Mouse (Mus musculus) ES-CJ7 (cell line): ENCODE results near the gene Ppp6r2.

Experiments used
- DNase-seq: peaks from one replicate; pipeline ENCODE4 v3.0.0; 2011; ENCODE audit warnings: low read depth, low spot score

Ppp6r2 gene

DNA sequence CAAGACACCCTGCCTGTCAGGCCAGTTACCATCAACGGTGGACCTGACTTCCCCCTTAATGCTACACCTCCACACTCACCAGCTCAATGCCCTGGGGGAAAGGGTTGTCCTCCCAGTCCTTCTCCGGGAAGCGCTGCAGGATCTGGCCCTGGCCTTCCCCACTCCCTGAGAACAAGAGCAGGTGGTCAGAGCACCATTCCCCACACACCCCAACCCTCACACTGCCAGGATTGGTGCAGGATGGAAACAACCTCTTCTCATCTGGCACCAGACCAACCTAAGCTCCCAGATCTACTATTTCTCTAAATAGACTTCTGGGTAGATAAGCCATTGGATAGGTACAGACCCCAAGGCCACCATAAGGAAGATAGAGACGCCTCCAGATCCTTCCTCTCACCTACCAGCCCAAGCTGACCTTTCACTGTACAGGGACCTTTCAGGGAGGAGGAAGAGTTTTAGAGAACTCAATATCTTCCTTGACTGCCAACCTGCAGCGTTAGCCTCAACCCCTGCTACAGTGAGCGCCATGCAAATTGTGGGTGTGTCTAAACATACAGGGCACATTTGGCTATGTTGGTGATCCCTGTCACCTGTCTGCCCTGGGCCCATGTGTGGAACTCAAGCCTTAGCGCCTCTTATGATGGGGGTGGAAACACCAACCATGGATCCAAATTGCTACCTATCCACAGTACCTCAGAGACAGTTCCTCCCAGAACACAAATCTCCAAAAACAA, 97.2 kb downstream of the Ppp6r2 start:
- no peak for DNase-seq

DNA sequence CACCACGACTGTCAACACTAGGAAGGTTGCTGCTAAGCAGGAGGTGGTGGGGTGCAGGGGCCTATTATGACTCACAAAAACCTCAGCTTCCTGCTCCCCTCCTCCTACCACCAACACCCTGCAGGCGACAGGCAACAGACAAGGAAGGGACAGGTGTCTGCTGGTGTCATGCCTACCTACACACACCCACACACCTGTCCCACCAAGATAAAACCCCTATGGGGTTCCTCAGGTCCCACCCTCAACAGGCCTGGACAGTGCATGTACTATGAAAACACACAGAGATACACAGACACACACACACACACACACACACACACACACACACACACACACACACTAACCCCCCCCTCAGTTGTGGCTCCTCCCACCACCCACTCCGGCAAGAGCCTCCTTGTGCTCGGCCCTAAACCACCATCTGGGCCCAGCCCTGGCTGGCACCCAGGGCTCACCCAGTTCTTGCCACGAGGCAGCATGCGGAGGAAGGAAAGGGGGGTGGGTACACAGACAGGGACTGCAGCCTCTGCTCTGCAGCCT, 98.7 kb downstream of the Ppp6r2 start:
- DNase-seq, result no peak

DNA sequence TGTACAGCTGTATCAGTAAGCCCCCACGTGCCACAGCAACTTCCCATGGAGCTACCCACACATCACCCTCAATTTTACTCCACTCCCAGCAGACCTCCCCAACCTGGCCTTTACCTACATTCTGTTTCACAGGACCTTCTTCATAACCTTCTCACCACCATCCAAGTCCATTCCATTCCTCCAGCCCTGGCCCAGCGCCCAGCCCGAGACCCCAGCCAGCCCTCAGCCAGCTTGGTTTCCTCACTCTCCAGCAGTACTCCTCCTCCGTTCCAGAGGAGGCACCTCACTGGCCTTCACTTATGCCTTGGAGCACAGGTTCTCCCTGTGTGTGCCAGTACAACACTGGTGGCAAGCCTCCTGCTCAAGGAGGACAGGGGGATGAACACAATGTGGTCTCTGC, 102.0 kb downstream of the Ppp6r2 start:
- no peak for DNase-seq

DNA sequence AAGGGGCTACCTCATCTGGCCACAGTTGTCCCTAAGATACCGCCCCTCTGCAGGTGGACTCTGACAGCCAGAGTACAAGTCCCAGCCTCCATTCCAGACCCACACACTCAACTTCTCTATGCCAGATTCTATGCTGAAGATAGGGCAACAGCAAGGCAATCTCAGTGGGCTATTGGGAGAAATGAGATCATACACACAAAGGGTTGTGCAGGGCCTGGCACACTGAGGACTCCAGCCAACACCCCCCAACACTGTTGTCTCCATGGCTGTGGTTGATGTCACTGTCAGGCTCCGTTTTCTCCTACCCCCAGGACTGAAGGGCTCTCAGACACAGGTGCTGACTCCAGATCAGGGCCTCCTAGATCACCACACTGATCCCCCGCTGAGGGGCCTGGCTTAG, 102.8 kb downstream of the Ppp6r2 start:
- no peak for DNase-seq

DNA sequence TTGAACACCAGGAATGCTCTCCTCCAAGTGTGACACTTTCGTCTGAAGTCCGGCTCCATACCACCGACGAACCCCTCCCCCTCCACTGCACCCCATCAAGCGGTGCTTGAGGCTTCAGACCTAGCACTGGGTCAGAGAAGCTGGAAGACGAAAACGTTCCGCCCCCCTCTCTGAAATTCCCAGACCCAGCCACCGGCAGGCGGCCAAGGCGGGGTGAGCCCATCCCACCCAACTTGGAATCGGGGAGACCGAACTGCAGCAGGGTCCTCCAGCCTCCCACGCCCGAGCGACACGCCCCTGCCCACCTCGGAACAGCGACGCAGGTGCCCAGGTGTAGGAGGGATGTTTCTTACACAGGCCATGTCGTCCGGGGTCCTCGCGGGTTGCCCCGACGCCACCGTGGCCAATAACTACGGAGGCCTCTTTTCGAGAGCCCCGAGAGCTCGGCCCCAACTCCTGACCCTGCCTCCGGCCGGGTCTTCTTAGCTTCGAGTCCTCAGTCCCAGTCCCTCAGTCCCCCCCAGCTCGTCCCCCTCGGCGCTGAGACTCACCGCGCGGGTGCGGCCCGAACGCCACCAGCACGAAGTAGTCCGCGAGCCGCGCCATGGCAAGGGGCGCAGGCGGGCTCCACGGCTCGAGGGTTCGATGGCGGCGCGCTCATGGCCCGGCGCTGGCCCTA, 103.3 kb downstream of the Ppp6r2 start:
- DNase-seq, result peak; percentile 33

DNA sequence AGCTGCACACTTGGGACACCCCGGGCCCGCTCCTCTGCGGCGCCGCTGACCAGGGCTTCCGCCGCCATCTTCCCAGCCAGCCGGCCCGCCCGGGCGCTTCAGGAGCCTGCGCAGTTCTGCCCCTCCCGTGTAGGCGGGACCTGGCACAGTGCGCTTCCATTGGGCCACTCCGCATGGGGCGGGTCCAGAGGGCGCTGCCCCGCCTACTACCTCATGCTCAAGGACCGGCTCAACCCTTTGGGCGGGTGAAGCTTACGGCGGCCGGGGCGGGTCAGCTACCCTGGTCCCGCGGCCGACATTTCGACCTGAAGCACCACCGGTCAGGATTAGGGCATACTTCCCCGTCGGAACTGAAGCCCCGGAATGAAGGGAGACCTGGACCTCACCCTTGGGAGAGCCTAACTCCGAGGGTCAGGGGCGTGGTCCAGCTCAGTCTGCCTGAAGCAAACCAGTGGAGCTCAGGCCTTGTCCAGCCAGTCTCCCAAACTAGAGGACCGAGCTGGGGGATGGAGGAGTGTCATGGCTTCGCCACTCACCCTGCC, 103.9 kb downstream of the Ppp6r2 start, which contains the start of gene Sbf1:
Gene Sbf1, minus strand, starts transcription at position 122 of the 542 bp plus-strand sequence.
- DNase-seq, result peak; percentile 95

GRCm38 (mm10) chr15:89316146-89316545, 104.8 kb downstream of the Ppp6r2 start:
- DNase-seq, result peak; percentile 74

DNA sequence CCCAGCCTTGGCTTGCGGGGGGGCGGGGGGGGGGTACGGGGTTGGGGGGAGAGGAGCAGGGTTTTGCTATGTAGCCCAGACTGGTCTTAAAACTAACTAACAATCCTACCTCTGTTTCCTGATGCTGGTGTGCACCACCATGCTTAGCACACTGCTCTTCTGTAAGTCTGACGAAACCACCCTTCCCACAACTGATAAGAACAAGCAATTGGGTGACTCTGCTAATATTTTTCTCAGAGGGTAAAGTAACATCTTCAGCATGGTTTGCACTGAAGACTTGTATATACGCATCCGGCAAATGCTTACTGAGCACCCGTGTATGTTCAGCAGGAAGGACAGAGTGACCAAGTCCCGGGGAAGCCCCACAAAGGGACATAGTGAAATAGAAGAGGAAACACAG, 109.9 kb downstream of the Ppp6r2 start:
- DNase-seq, result no peak

- DNase-seq, result peak; percentile 41
These were observed 111.5 kb downstream of the Ppp6r2 start, which contains the start of gene Adm2 for GRCm38 (mm10) chr15:89322670-89323522. Adm2 (plus strand) TSS chr15:89322720.

- no peak for DNase-seq
These were observed 112.3 kb downstream of the Ppp6r2 start for GRCm38 (mm10) chr15:89323656-89324055.

GRCm38 (mm10) chr15:89326441-89326840, 115.1 kb downstream of the Ppp6r2 start:
- no peak for DNase-seq

- no peak for DNase-seq
These were observed 122.9 kb downstream of the Ppp6r2 start, which contains the start of gene Miox for GRCm38 (mm10) chr15:89334271-89334670. Miox (plus strand) TSS chr15:89334398.

DNA sequence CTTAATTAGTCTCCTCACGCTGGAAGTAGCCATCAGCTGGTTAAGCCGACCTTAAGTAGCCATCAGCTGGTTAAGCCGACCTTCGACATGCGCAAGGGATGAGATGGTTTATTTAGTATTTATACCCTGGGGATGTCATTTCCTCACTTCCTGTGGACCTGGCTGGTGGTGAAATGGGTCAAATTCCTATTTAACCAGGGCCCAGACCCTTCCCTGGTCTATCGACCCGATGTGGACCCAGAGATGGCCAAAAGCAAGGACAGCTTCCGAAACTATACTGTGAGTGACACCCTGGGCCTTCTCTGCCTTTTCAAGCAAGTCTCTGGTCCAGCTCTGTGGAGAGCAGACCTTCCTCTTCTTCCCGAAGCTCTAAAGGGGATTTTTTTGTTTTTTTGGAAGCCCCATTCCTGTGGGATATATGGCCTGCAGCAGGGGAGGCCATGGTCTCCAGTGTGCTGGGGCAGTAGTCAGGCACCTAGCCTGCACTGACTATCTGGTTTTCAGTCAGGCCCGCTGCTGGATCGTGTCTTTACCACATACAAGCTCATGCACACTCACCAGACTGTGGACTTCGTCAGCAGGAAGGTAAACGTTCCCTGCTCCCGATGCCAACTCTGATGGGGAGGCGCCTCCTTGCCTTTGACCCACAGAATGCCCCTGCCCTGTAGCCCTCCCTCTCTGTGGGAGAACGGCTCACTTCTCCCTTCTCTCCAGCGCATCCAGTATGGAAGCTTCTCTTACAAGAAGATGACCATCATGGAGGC, 123.6 kb downstream of the Ppp6r2 start:
- DNase-seq, result no peak

DNA sequence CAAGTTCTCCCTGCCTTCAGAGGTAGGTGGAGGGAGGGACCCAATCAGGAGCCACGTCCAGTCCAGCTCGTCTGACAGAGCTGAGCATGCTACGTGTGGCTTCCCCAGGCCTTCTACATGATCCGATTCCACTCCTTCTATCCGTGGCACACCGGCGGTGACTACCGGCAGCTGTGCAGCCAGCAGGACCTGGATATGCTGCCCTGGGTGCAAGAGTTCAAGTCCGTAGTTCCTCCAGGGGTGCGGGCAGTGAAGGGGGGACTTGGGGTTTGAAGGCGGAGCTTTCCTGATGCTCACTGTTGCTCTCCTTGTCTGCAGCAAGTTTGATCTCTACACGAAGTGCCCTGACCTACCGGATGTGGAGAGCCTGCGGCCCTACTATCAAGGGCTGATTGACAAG, 125.1 kb downstream of the Ppp6r2 start:
- DNase-seq, result no peak
